Mouse (Mus musculus): ENCODE measurements around the gene Tm9sf4.

DNA sequence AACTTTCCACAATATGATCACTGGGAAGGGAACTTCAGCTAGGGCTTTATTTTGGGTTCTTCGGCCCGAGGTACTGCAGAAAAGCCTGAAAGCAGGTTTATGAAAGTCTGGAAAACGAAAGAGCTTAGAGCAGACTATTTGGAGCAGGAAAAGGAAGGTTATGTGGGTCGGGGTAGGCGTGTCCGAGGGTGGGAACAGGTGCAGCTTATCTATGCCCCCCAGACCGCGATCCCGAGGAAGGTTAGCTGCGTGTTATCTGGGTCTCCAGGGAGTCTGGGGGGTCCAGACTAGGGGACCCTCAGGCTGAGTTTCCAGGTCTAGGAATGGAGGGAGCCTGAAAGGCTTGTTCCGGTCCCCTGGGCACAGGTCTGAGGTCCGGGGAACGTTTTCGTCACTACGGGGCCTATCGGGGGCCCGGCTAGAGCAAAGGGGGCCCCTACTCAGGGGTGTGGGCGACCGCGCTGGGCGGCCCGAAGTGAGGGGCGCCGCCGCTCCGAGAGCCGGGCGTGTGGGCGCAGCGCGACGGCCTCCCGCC, 79.7 kb downstream of the Tm9sf4 start:
- no peak for TF ChIP-seq CTCF (IDR thresholded peaks at IDR 0.05; ENCODE audit: low read depth)
- TF ChIP-seq EP300 (IDR thresholded peaks at IDR 0.05; ENCODE audit: low read depth): no peak

Measured in heart, postnatal 0 days (tissue).